Mouse (Mus musculus) heart, postnatal 0 days (tissue): ENCODE measurements at regions not wholly inside any gene's neighbourhood (a gene's known extent, or its start where the extent isn't known, plus 50 kb on each side); places are given as distances from the start of the nearest gene placed in this dataset.

ENCODE experiments used
- CTCF ChIP-seq: IDR thresholded peaks from 2 replicates; pipeline ENCODE4 v1.5.1; 2016; ENCODE audit warnings: antibody characterized with exemption, control low read depth, low read depth
- EP300 ChIP-seq: IDR thresholded peaks from 2 replicates; pipeline ENCODE4 v1.6.1; 2016; ENCODE audit warnings: antibody characterized with exemption, low read depth

DNA sequence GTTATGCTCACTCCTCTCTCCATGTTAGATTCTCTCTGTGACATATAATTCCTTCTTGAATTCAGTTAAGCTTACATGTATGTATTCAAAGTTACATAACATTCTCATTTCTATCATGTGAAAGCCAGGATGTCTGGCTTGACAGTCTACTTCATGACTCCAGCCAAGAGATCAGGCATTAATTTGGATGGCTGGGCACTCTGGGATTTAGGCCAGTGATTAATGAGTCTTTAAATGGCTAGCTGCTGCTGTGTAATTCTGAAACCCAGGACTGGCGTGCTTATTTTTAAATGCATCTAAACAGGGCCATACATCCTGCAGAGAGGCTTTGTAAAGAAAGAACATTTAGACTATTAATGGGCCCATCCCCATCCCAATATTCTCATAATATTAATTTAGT lies 60.9 kb upstream of the Gm10234 start:
- no peak for TF ChIP-seq CTCF
- no peak for TF ChIP-seq EP300
